Mouse (Mus musculus) mouse embryonic stem cell (cell line): Measurements from ENCODE around the gene Zfhx3.

Experiments
- in situ Hi-C, 2 experiments: fragments of 300-500 bp; cut with MboI; formaldehyde crosslinking; loops; 1 replicate in 1 of 2; 3 replicates in 1 of 2; pipeline ENCODE4 v1.14.3; 2019 to 2020; ENCODE audit warnings: low sequenced_read_pairs in 2 of 2, low pct_unique_long_range_greater_than_20kb in 1 of 2, mixed read lengths in 1 of 2; ENCODE audit not compliant: unreplicated experiment in 1 of 2

Zfhx3 gene

GRCm38 (mm10) chr8:107986629-107987028, 44.2 kb downstream of the Zfhx3 start:
- in situ Hi-C loops = no loop called here

GRCm38 (mm10) chr8:107998874-107999273, 56.4 kb downstream of the Zfhx3 start:
- in situ Hi-C loops = no loop called here

- in situ Hi-C loops = no loop called here
Observed at GRCm38 (mm10) chr8:108011516-108011915, 69.1 kb downstream of the Zfhx3 start.

GRCm38 (mm10) chr8:108017727-108018126, 75.3 kb downstream of the Zfhx3 start:
- in situ Hi-C loops = no loop called here

- in situ Hi-C loops = no loop called here
Observed at GRCm38 (mm10) chr8:108019651-108020050, 77.2 kb downstream of the Zfhx3 start.

- in situ Hi-C loops = no loop called here
Observed at GRCm38 (mm10) chr8:108022404-108022803, 80.0 kb downstream of the Zfhx3 start.

GRCm38 (mm10) chr8:108024331-108024730, 81.9 kb downstream of the Zfhx3 start:
- in situ Hi-C loops = no loop called here

GRCm38 (mm10) chr8:108025249-108025648, 82.8 kb downstream of the Zfhx3 start:
- in situ Hi-C loops = no loop called here

GRCm38 (mm10) chr8:108026557-108027440, 84.4 kb downstream of the Zfhx3 start:
- in situ Hi-C loops = no loop called here

- in situ Hi-C loops = no loop called here
Observed at GRCm38 (mm10) chr8:108027561-108028025, 85.1 kb downstream of the Zfhx3 start.

- in situ Hi-C loops = no loop called here
Observed at GRCm38 (mm10) chr8:108028440-108028839, 86.0 kb downstream of the Zfhx3 start.

GRCm38 (mm10) chr8:108031159-108031558, 88.7 kb downstream of the Zfhx3 start:
- in situ Hi-C loops = no loop called here

- in situ Hi-C loops = no loop called here
Observed at GRCm38 (mm10) chr8:108034070-108034469, 91.6 kb downstream of the Zfhx3 start.

- in situ Hi-C loops = no loop called here
Observed at GRCm38 (mm10) chr8:108034726-108035125, 92.3 kb downstream of the Zfhx3 start.

GRCm38 (mm10) chr8:108043618-108044017, 101.2 kb downstream of the Zfhx3 start:
- in situ Hi-C loops = no loop called here

GRCm38 (mm10) chr8:108044185-108044584, 101.7 kb downstream of the Zfhx3 start:
- in situ Hi-C loops = no loop called here

- in situ Hi-C loops = no loop called here
Observed at GRCm38 (mm10) chr8:108056241-108056640, 113.8 kb downstream of the Zfhx3 start.

GRCm38 (mm10) chr8:108061972-108062371, 119.5 kb downstream of the Zfhx3 start:
- in situ Hi-C loops = no loop called here

- in situ Hi-C loops = no loop called here
Observed at GRCm38 (mm10) chr8:108067111-108067510, 124.7 kb downstream of the Zfhx3 start.

GRCm38 (mm10) chr8:108068195-108068594, 125.8 kb downstream of the Zfhx3 start:
- in situ Hi-C loops = no loop called here
